In genomic region chr2:33129696-33130095, GRCm38 (mm10) we compare ENCODE assay signal across 8 mouse cellular contexts. TPM values are rescaled to one million over a fixed set of nuclear protein-coding genes. Genes with fewer than 3 reads are reported as not detected.
DNase-seq lines count a peak whose midpoint lies in the region; ATAC-seq lines count a peak whose summit lies in the region.

No protein-coding gene starts in this region.

- intact Hi-C loops in left cerebral cortex, postnatal 14 days (cut with DNase I), result loop anchor here (5.0 kb wide), 1 partner anchor 37 kb away; no protein-coding TSS in a partner anchor

- H3K27ac ChIP-seq in hindbrain, embryonic 10.5 days, result peak overlapping the region; percentile 87
- H3K27ac ChIP-seq in liver, embryonic 16.5 days (ENCODE audit: low read length), result no peak overlapping the region
- no peak overlapping the region for H3K27ac ChIP-seq in stomach, embryonic 15.5 days

- no peak for ATAC-seq in liver, embryonic 16.5 days (ENCODE audit: low read depth)
- no peak for ATAC-seq in stomach, embryonic 15.5 days (ENCODE audit: insufficient read depth, low FRiP score, low read depth)

- H3K4me2 ChIP-seq in liver, embryonic 16.5 days (ENCODE audit: low read depth, low read length), result peak overlapping the region; percentile 93
- peak overlapping the region; percentile 91 for H3K4me2 ChIP-seq in stomach, embryonic 15.5 days

- peak overlapping the region; percentile 87 for H3K4me3 ChIP-seq in hindbrain, embryonic 10.5 days
- H3K4me3 ChIP-seq in liver, embryonic 16.5 days (ENCODE audit: low read depth, low read length), result peak overlapping the region; percentile 67
- peak overlapping the region; percentile 76 for H3K4me3 ChIP-seq in stomach, embryonic 15.5 days (replicated peaks)

- H3K36me3 ChIP-seq in hindbrain, embryonic 10.5 days, result no peaks in the 10 kb centered on the region
- H3K36me3 ChIP-seq in liver, embryonic 16.5 days (ENCODE audit: control insufficient read depth, insufficient read depth), result no peaks in the 10 kb centered on the region
- no peaks in the 10 kb centered on the region for H3K36me3 ChIP-seq in stomach, embryonic 15.5 days

- 5% methylated on average over 10 of the region's 10 CpGs for WGBS in hindbrain, embryonic 10.5 days
- 5% methylated on average over 10 of the region's 10 CpGs for WGBS in liver, embryonic 16.5 days (ENCODE audit: insufficient replicate concordance)
- 4% methylated on average over 10 of the region's 10 CpGs for WGBS in stomach, embryonic 15.5 days

- peak overlapping the region; percentile 46 for H3K9ac ChIP-seq in liver, embryonic 16.5 days (ENCODE audit: low read depth, low read length)
- peak overlapping the region; percentile 40 for H3K9ac ChIP-seq in stomach, embryonic 15.5 days

- peak; percentile 22 for DNase-seq in embryo, embryonic 10 days (ENCODE audit: low spot score)
- no peak for DNase-seq in embryo, embryonic 9.5 days (ENCODE audit: extremely low spot score)
- peak; percentile 12 for DNase-seq in 3T3-L1 (ENCODE audit: low read depth, low spot score)
- DNase-seq in cerebellum, adult 9-11 months, result peak; percentile 82
- no peak for DNase-seq in hindbrain, embryonic 10.5 days (ENCODE audit: low spot score)
- DNase-seq in left cerebral cortex, postnatal 14 days (ENCODE audit: low spot score in 2 of 2), result no peak

- H3K9me3 ChIP-seq in hindbrain, embryonic 10.5 days, result no peaks in the 10 kb centered on the region
- H3K9me3 ChIP-seq in liver, embryonic 16.5 days (replicated peaks; ENCODE audit: control insufficient read depth, low read length), result no peaks in the 10 kb centered on the region
- H3K9me3 ChIP-seq in stomach, embryonic 15.5 days, result no peaks in the 10 kb centered on the region

- peaks cover 47% of the 10 kb centered on the region for H3K27me3 ChIP-seq in hindbrain, embryonic 10.5 days (ENCODE audit: insufficient read depth, poor library complexity, severe bottlenecking)
- peaks cover 38% of the 10 kb centered on the region for H3K27me3 ChIP-seq in liver, embryonic 16.5 days (ENCODE audit: control insufficient read depth, insufficient read depth, low read depth, low read length)
- 0 out of 2 replicates have a peak, but pooled peaks cover 3% of the 10 kb centered on the region for H3K27me3 ChIP-seq in stomach, embryonic 15.5 days (replicated peaks)

- H3K4me1 ChIP-seq in hindbrain, embryonic 10.5 days (replicated peaks), result peaks cover 34% of the 10 kb centered on the region
- H3K4me1 ChIP-seq in liver, embryonic 16.5 days (ENCODE audit: control insufficient read depth, low read depth, low read length), result peaks cover 21% of the 10 kb centered on the region
- peaks cover 16% of the 10 kb centered on the region for H3K4me1 ChIP-seq in stomach, embryonic 15.5 days

RNA-seq across cellular contexts. Expression of gene Garnl3, which starts 1.8 kb away (rescaled TPM):
- 9.6 and 14.5 TPM in 2 replicates for polyA plus RNA-seq in hindbrain, embryonic 10.5 days (2016; fragmentation: Nextera tagmentation; extraction: Ambion mirVana)
- polyA plus RNA-seq in liver, embryonic 16.5 days (2015; fragmentation: Nextera tagmentation; extraction: Ambion mirVana), result 1.0 and 1.1 TPM in 2 replicates
- 14.0 and 14.4 TPM in 2 replicates for polyA plus RNA-seq in stomach, embryonic 15.5 days (2015; fragmentation: Nextera tagmentation; extraction: Ambion mirVana)
- 100 to 1,000 TPM; 156 to 159 TPM for total RNA-seq in left cerebral cortex, postnatal 14 days (2021)

Comparison
In these comparisons a context has a peak if more than half of its experiments do, and no peak if none do; other contexts are left out.
1. DNase-seq: peak in embryo, embryonic 10 days (single experiment), 3T3-L1 (single experiment) and cerebellum, adult 9-11 months (single experiment); none in embryo, embryonic 9.5 days (single experiment), hindbrain, embryonic 10.5 days (single experiment) and left cerebral cortex, postnatal 14 days (0 of 2).
2. Peak in every context shown above with its lines, with median percentiles within 50 percentile points of each other: H3K4me3 ChIP-seq.